ENCODE assay signal across 23 mouse cellular contexts in the genomic region with DNA sequence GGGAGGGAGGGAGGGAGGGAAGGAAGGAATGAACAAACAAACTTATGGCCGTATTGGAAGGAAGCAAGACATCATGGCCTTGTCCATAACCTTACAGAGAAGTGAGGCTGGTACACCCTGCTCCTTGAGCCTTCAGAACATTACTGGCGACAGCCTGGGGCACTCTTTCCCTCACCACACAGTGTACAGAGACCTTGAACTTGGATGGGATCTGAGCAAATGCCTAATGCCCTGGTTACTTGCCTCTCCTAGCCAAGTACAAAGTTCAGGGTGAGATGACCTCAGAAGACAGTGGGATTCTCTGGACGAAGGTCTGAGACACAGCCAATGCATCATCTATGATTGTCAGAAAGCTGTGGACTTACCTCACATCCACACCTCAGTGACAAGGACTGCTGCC. TPM values are rescaled to one million over a fixed set of nuclear protein-coding genes. Genes with fewer than 3 reads are reported as not detected.
DNase-seq lines count a peak whose midpoint lies in the region; ATAC-seq lines count a peak whose summit lies in the region.
"Had no signal": no experiment of that assay in that cellular context is flagged by ENCODE, and none has a peak within 500 bp of the region (broad histone marks: within the 10 kb centered on the region; RNA-seq: fewer than 3 reads in every experiment).

No protein-coding gene starts in this region.

- ATAC-seq in intestine, embryonic 16.5 days, result peak; percentile 56
- no peak; the same call in 1 of the 2 replicates for ATAC-seq in intestine, embryonic 15.5 days
- no peak for ATAC-seq in kidney, embryonic 16.5 days (ENCODE audit: low FRiP score, low TSS enrichment)
- ATAC-seq in liver, embryonic 15.5 days (ENCODE audit: insufficient read depth), result no peak
- ATAC-seq: activated CD4-positive, CD25-positive, alpha-beta regulatory T cell, adult 4 months; forebrain, embryonic 15.5 days had no signal

- no peaks in the 10 kb centered on the region for H3K4me1 ChIP-seq in intestine, embryonic 16.5 days (ENCODE audit: control insufficient read depth, insufficient read depth, low read length)
- 0 out of 2 replicates have a peak, but pooled peaks cover 3% of the 10 kb centered on the region for H3K4me1 ChIP-seq in intestine, embryonic 15.5 days (replicated peaks)
- H3K4me1 ChIP-seq in kidney, embryonic 16.5 days (ENCODE audit: insufficient read depth, low read length), result no peaks in the 10 kb centered on the region
- peaks cover 42% of the 10 kb centered on the region for H3K4me1 ChIP-seq in liver, embryonic 15.5 days (replicated peaks)
- H3K4me1 ChIP-seq: forebrain, embryonic 15.5 days; heart, embryonic 15.5 days; hindbrain, embryonic 13.5 days; limb, embryonic 12.5 days; neural tube, embryonic 15.5 days had no signal

- peak; percentile 58 for DNase-seq in kidney, adult 9 months
- no peak for DNase-seq in gastrocnemius, postnatal 14 days
- DNase-seq in layer of hippocampus, adult 8-10 months (ENCODE audit: low spot score in 2 of 2), result no peak
- DNase-seq: adrenal gland, postnatal 10 days; cerebellum, adult 8-10 months; gastrocnemius, postnatal 10 days; heart, adult 2 months; heart, postnatal 36 days; lung, adult 2 months; lung, postnatal 14 days had no signal

- WGBS in intestine, embryonic 16.5 days, result 41% methylated on average over 3 of the region's 3 CpGs
- 43% methylated on average over 3 of the region's 3 CpGs for WGBS in intestine, embryonic 15.5 days
- WGBS in kidney, embryonic 16.5 days, result 49% methylated on average over 3 of the region's 3 CpGs
- WGBS in liver, embryonic 15.5 days (ENCODE audit: insufficient replicate concordance), result 48% methylated on average over 3 of the region's 3 CpGs

- intact Hi-C loops in gastrocnemius, postnatal 14 days (cut with DNase I; ENCODE audit: low total_unique reads), result no loop called here

- no peaks in the 10 kb centered on the region for H3K27me3 ChIP-seq in intestine, embryonic 16.5 days (replicated peaks; ENCODE audit: control insufficient read depth, insufficient read depth, low read length)
- H3K27me3 ChIP-seq in intestine, embryonic 15.5 days (replicated peaks), result no peaks in the 10 kb centered on the region
- no peaks in the 10 kb centered on the region for H3K27me3 ChIP-seq in kidney, embryonic 16.5 days (ENCODE audit: insufficient read depth, low read length)
- H3K27me3 ChIP-seq in liver, embryonic 15.5 days, result no peaks in the 10 kb centered on the region
- H3K27me3 ChIP-seq: forebrain, embryonic 15.5 days; heart, embryonic 15.5 days; hindbrain, embryonic 13.5 days; limb, embryonic 12.5 days; neural tube, embryonic 15.5 days had no signal

- no peak overlapping the region for H3K4me3 ChIP-seq in intestine, embryonic 16.5 days (ENCODE audit: low read length)
- no peak overlapping the region for H3K4me3 ChIP-seq in intestine, embryonic 15.5 days (replicated peaks)
- no peak overlapping the region for H3K4me3 ChIP-seq in kidney, embryonic 16.5 days (ENCODE audit: low read length)
- no peak overlapping the region for H3K4me3 ChIP-seq in liver, embryonic 15.5 days (replicated peaks)
- H3K4me3 ChIP-seq: forebrain, embryonic 15.5 days; heart, adult 2 months; heart, embryonic 15.5 days; hindbrain, embryonic 13.5 days; limb, embryonic 12.5 days; neural tube, embryonic 15.5 days had no signal

- H3K36me3 ChIP-seq in intestine, embryonic 16.5 days (ENCODE audit: control insufficient read depth, insufficient read depth, low read length), result no peaks in the 10 kb centered on the region
- H3K36me3 ChIP-seq in intestine, embryonic 15.5 days, result no peaks in the 10 kb centered on the region
- H3K36me3 ChIP-seq in kidney, embryonic 16.5 days (ENCODE audit: insufficient read depth, low read length), result no peaks in the 10 kb centered on the region
- H3K36me3 ChIP-seq in liver, embryonic 15.5 days (replicated peaks), result no peaks in the 10 kb centered on the region
- H3K36me3 ChIP-seq: forebrain, embryonic 15.5 days; heart, embryonic 15.5 days; limb, embryonic 12.5 days had no signal

- H3K27ac ChIP-seq in intestine, embryonic 16.5 days (ENCODE audit: low read length), result no peak overlapping the region
- no peak overlapping the region for H3K27ac ChIP-seq in intestine, embryonic 15.5 days
- peak overlapping the region; percentile 2; the same call in 1 of the 2 replicates for H3K27ac ChIP-seq in kidney, embryonic 16.5 days (ENCODE audit: low read length)
- peak overlapping the region; percentile 53 for H3K27ac ChIP-seq in liver, embryonic 15.5 days (replicated peaks)
- H3K27ac ChIP-seq: forebrain, embryonic 15.5 days; heart, adult 2 months; heart, embryonic 15.5 days; hindbrain, embryonic 13.5 days; limb, embryonic 12.5 days; neural tube, embryonic 15.5 days had no signal

- no peaks in the 10 kb centered on the region for H3K9me3 ChIP-seq in intestine, embryonic 16.5 days (ENCODE audit: control insufficient read depth, low read length)
- no peaks in the 10 kb centered on the region for H3K9me3 ChIP-seq in intestine, embryonic 15.5 days
- no peaks in the 10 kb centered on the region for H3K9me3 ChIP-seq in kidney, embryonic 16.5 days (ENCODE audit: low read length)
- H3K9me3 ChIP-seq in liver, embryonic 15.5 days (replicated peaks), result no peaks in the 10 kb centered on the region
- H3K9me3 ChIP-seq: forebrain, embryonic 15.5 days; heart, embryonic 15.5 days; hindbrain, embryonic 13.5 days; limb, embryonic 12.5 days; neural tube, embryonic 15.5 days had no signal

- no peak overlapping the region for H3K4me2 ChIP-seq in intestine, embryonic 16.5 days (ENCODE audit: low read depth, low read length)
- no peak overlapping the region for H3K4me2 ChIP-seq in intestine, embryonic 15.5 days (replicated peaks)
- H3K4me2 ChIP-seq in kidney, embryonic 16.5 days (replicated peaks; ENCODE audit: low read depth, low read length), result no peak overlapping the region
- H3K4me2 ChIP-seq in liver, embryonic 15.5 days, result peak overlapping the region; percentile 12; the same call in 1 of the 2 replicates
- H3K4me2 ChIP-seq: forebrain, embryonic 15.5 days; heart, embryonic 15.5 days; hindbrain, embryonic 13.5 days; limb, embryonic 12.5 days; midbrain, embryonic 11.5 days; neural tube, embryonic 15.5 days had no signal

- no peak overlapping the region for H3K9ac ChIP-seq in intestine, embryonic 16.5 days (ENCODE audit: low read depth, low read length)
- H3K9ac ChIP-seq in intestine, embryonic 15.5 days, result no peak overlapping the region
- H3K9ac ChIP-seq in kidney, embryonic 16.5 days (replicated peaks; ENCODE audit: low read length), result no peak overlapping the region
- H3K9ac ChIP-seq in liver, embryonic 15.5 days, result no peak overlapping the region
- H3K9ac ChIP-seq: forebrain, embryonic 15.5 days; heart, embryonic 15.5 days; hindbrain, embryonic 13.5 days; limb, embryonic 12.5 days; neural tube, embryonic 15.5 days had no signal

RNA-seq across cellular contexts. Expression of a gene that starts 18.0 kb away (rescaled TPM):
- 1.5 and 2.0 TPM in 2 replicates for polyA plus RNA-seq in intestine, embryonic 16.5 days (2015; fragmentation: Nextera tagmentation; extraction: Ambion mirVana)
- polyA plus RNA-seq in intestine, embryonic 15.5 days (2015; fragmentation: Nextera tagmentation; extraction: Ambion mirVana), result 1.4 and 2.2 TPM in 2 replicates
- polyA plus RNA-seq in kidney, embryonic 16.5 days (2015; fragmentation: Nextera tagmentation; extraction: Ambion mirVana), result 1.0 and 1.6 TPM in 2 replicates
- 26.8 and 29.9 TPM in 2 replicates for polyA plus RNA-seq in liver, embryonic 15.5 days (2015; fragmentation: Nextera tagmentation; extraction: Ambion mirVana)
- not detected for total RNA-seq in gastrocnemius, postnatal 14 days (2021)
- total RNA-seq in layer of hippocampus, adult 8-10 months (2022), result 1 to 10 TPM in 2 of 4 experiments, under 1 TPM in 2; 0.37 to 1.5 (median 0.85) TPM
- total RNA-seq: gastrocnemius, postnatal 10 days; midbrain, postnatal 0 days had no signal
- polyA plus RNA-seq: activated CD4-positive, CD25-positive, alpha-beta regulatory T cell, adult 4 months; C2C12; midbrain, postnatal 0 days had no signal

RNA-seq across cellular contexts. Expression of a gene that starts 29.2 kb away (rescaled TPM):
- 0.69 and 0.73 TPM in 2 replicates for polyA plus RNA-seq in intestine, embryonic 16.5 days (2015; fragmentation: Nextera tagmentation; extraction: Ambion mirVana)
- 0.90 and 1.0 TPM in 2 replicates for polyA plus RNA-seq in intestine, embryonic 15.5 days (2015; fragmentation: Nextera tagmentation; extraction: Ambion mirVana)
- polyA plus RNA-seq in kidney, embryonic 16.5 days (2015; fragmentation: Nextera tagmentation; extraction: Ambion mirVana), result 1.4 and 2.0 TPM in 2 replicates
- 0.15 and 0.16 TPM in 2 replicates for polyA plus RNA-seq in liver, embryonic 15.5 days (2015; fragmentation: Nextera tagmentation; extraction: Ambion mirVana)
- total RNA-seq in gastrocnemius, postnatal 14 days (2021), result 1 to 10 TPM; 1.6 to 2.0 TPM
- total RNA-seq in layer of hippocampus, adult 8-10 months (2022), result 1 to 10 TPM; 4.6 to 9.4 (median 5.8) TPM

RNA-seq across cellular contexts. Expression of a gene that starts 52.1 kb away (rescaled TPM):
- 11.3 and 12.2 TPM in 2 replicates for polyA plus RNA-seq in intestine, embryonic 16.5 days (2015; fragmentation: Nextera tagmentation; extraction: Ambion mirVana)
- 11.0 and 12.2 TPM in 2 replicates for polyA plus RNA-seq in intestine, embryonic 15.5 days (2015; fragmentation: Nextera tagmentation; extraction: Ambion mirVana)
- polyA plus RNA-seq in kidney, embryonic 16.5 days (2015; fragmentation: Nextera tagmentation; extraction: Ambion mirVana), result 10.9 and 14.7 TPM in 2 replicates
- 33.2 and 44.8 TPM in 2 replicates for polyA plus RNA-seq in liver, embryonic 15.5 days (2015; fragmentation: Nextera tagmentation; extraction: Ambion mirVana)
- total RNA-seq in gastrocnemius, postnatal 14 days (2021), result 10 to 100 TPM in 1 of 2 experiments, 1 to 10 TPM in 1; 7.9 to 13.2 TPM
- total RNA-seq in layer of hippocampus, adult 8-10 months (2022), result 10 to 100 TPM; 18.9 to 23.5 (median 20.0) TPM

Comparison
In these comparisons a context has a peak if more than half of its experiments do, and no peak if none do; other contexts are left out.
1. H3K27ac ChIP-seq: peak in kidney, embryonic 16.5 days (single experiment) and liver, embryonic 15.5 days (single experiment); none in intestine, embryonic 16.5 days (single experiment) and intestine, embryonic 15.5 days (single experiment).